Mouse (Mus musculus) kidney, postnatal 14 days (tissue): ENCODE measurements around the gene Gm28635.

Experiments
- DNase-seq: peaks from one replicate; pipeline ENCODE4 v3.0.0; 2022; ENCODE audit warnings: mixed read lengths

Gene Gm28635

DNA sequence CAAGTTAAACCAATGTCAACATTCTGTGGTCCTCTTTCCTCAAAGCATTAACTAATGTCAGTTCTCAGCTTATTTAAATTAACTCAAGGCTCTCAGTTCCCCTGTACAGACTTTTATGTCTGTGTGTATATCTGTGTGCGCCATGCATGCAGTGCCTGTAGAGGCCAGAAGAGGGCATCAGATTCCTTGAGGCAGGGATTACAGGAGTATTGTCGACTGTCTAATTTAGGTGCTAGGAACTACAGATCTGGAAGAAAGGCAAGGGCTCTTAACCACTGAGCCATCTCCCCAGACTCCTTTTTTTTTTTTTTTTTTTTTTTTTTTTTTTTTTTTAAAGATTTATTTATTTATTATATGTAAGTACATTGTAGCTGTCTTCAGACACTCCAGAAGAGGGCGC is 96.6 kb downstream of the Gm28635 start:
- DNase-seq = no peak

DNA sequence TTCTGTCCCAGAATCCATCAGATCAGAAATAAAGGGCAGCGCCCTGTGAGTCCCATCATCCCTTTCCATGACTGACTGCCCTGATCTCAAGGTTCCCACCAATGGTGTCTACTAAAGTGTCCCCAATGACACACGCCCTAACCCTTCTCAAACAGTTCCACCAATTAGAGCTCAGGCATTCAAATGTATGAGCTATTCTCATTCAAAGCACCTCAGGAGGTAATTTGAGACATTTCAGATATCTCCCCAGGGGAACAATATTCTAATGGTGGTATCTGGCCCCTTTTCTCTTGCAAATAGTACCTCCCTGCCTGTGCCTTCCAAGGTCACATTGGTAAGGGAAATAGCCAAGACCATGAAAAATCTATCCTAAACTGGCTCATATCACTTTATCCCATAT is 98.5 kb downstream of the Gm28635 start:
- DNase-seq = no peak

DNA sequence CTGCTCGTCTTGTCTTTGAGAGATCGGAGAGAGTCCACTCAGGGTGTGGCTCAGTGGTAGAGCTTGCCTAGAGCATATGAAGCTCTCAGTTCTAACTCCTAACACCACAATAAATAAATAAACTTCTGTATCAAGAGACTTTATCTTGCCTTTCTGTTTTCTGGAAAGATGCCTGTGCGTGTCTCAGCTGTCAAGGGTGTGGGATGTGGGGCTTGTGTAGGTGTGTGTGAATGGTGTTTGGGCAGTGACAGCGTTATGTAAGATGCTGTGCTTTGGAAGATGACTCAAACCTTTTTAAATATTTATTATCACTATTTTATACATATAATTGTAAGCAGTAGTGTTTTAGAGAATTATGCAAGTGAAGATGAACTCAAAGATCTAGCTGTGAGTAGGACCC is 103.7 kb downstream of the Gm28635 start:
- no peak for DNase-seq

DNA sequence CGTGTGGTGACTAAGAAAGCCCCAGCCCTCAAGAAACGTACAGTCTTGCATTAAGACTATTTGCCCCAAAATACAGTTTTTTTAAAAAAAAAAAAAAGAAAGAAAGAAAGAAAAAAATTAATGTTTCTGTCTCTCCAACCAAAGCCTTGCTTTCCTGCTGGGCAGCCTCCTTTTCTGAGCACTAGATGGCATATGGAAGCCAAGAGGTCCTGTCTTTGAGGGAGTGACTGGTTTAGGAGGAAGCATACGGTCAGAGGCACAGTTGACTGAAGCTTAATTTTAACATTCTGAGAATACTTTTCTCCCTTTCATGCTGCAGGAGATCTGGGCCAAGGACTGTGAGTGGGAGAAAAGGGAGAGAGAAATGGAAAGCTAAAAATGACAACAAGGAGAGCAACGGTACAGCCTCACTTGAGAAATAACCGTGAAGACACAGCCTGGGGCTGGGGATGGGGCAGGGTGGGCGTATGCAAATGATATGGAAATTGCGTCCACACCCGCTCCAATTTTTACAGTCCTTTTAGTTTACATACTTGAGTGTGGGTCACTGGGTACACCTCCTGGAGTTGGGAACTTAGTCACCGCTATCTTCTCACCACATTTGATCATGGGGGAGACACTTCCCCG is 120.8 kb downstream of the Gm28635 start:
- peak; percentile 10 for DNase-seq
